Mouse (Mus musculus) MEL (cell line): ENCODE measurements around the gene Ptbp1.

Experiments
- CTCF ChIP-seq, 3 experiments: IDR thresholded peaks in 2 of 3; conservative IDR thresholded peaks in 1 of 3; 2 replicates each; pipeline ENCODE4 v1.5.1; 2011 to 2012; ENCODE audit warnings: low read length in 3 of 3, low read depth in 2 of 3, mild to moderate bottlenecking in 2 of 3, improper control_type of control experiment in 1 of 3, inconsistent platforms in 1 of 3, mixed read lengths in 1 of 3, moderate library complexity in 1 of 3; ENCODE audit not compliant: control insufficient read depth in 1 of 3, insufficient read depth in 1 of 3, poor library complexity in 1 of 3, severe bottlenecking in 1 of 3
- ELF1 ChIP-seq: IDR thresholded peaks from 2 replicates; pipeline ENCODE4 v1.6.1; 2014; ENCODE audit warnings: low read depth, mild to moderate bottlenecking, inconsistent platforms, low read length, improper control_type of control experiment, moderate library complexity
- EP300 ChIP-seq, 2 experiments: IDR thresholded peaks; 2 replicates each; pipeline ENCODE4 v1.6.1; 2011; ENCODE audit warnings: improper control_type of control experiment in 2 of 2, low read length in 2 of 2, low read depth in 1 of 2, mild to moderate bottlenecking in 1 of 2
- MAX ChIP-seq: IDR thresholded peaks from 2 replicates; pipeline ENCODE4 v1.6.1; 2011; ENCODE audit warnings: low read length, improper control_type of control experiment
- POLR2A ChIP-seq, 2 experiments: IDR thresholded peaks; 2 replicates each; pipeline ENCODE4 v1.6.1; 2011 to 2012; ENCODE audit warnings: low read length in 2 of 2, mild to moderate bottlenecking in 2 of 2, control low read depth in 1 of 2, improper control_type of control experiment in 1 of 2, low read depth in 1 of 2, moderate library complexity in 1 of 2; ENCODE audit not compliant: control insufficient read depth in 1 of 2, insufficient read depth in 1 of 2, poor library complexity in 1 of 2
- TAL1 ChIP-seq: IDR thresholded peaks from 2 replicates; pipeline ENCODE4 v1.6.1; 2012; ENCODE audit warnings: mild to moderate bottlenecking, inconsistent platforms, low read length, moderate library complexity, mixed read lengths
- TBP ChIP-seq: IDR thresholded peaks from 2 replicates; pipeline ENCODE4 v1.8.0; 2011; ENCODE audit warnings: low read depth, low read length, improper control_type of control experiment
- UBTF ChIP-seq: IDR thresholded peaks from 2 replicates; pipeline ENCODE4 v1.6.1; 2012; ENCODE audit warnings: low read depth, mild to moderate bottlenecking, inconsistent platforms, low read length, improper control_type of control experiment, moderate library complexity, borderline replicate concordance; ENCODE audit not compliant: insufficient read depth
- USF1 ChIP-seq: IDR thresholded peaks from 2 replicates; pipeline ENCODE4 v1.6.1; 2014; ENCODE audit warnings: low read depth, mild to moderate bottlenecking, inconsistent platforms, low read length, improper control_type of control experiment, moderate library complexity
- ZMIZ1 ChIP-seq: IDR thresholded peaks from 2 replicates; pipeline ENCODE4 v1.6.1; 2012; ENCODE audit warnings: low read depth, mild to moderate bottlenecking, inconsistent platforms, low read length, improper control_type of control experiment, moderate library complexity

- TF ChIP-seq USF1 = no peak
- TF ChIP-seq TAL1 = no peak
- TF ChIP-seq MAX = no peak
- TF ChIP-seq TBP = no peak
- TF ChIP-seq EP300 (IDR thresholded peaks at IDR 0.05; ENCODE audit: low read depth in 1 of 2, low read length in 2 of 2) = no peak
- 0 out of 4 replicates have a peak, but pooled peaks of 1 of the 2 experiments have one; percentile 10 for TF ChIP-seq POLR2A (IDR thresholded peaks at IDR 0.05; ENCODE audit: control insufficient read depth in 1 of 2, insufficient read depth in 1 of 2, low read depth in 1 of 2, low read length in 2 of 2, poor library complexity in 1 of 2)
- peak; percentile 29 to 40 (median 34) for TF ChIP-seq CTCF (IDR thresholded peaks at IDR 0.05 in 2 of 3, conservative IDR thresholded peaks at IDR 0.05 in 1 of 3; ENCODE audit: control insufficient read depth in 1 of 3, insufficient read depth in 1 of 3, low read depth in 2 of 3, low read length in 3 of 3, poor library complexity in 1 of 3, severe bottlenecking in 1 of 3)
- no peak for TF ChIP-seq ELF1
- no peak for TF ChIP-seq UBTF
- TF ChIP-seq ZMIZ1 = no peak
These were observed 11.6 kb downstream of the Ptbp1 start for GRCm38 (mm10) chr10:79865801-79866295.
